Mouse (Mus musculus) ES-E14 (cell line): ENCODE data around the gene Hipk2. TPM values are rescaled to one million over a fixed set of nuclear protein-coding genes. Genes with fewer than 3 reads are reported as not detected.

Experiments used
- DNase-seq: peaks from one replicate; pipeline ENCODE4 v3.0.0-alpha.2; 2013; ENCODE audit warnings: low read depth, low spot score
- H3K27ac ChIP-seq: 2 replicates; pipeline ENCODE4 v1.5.1; 2012; ENCODE audit warnings: low read depth, mild to moderate bottlenecking, low read length, moderate library complexity, mixed read lengths; ENCODE audit not compliant: poor library complexity, insufficient read depth, severe bottlenecking
- H3K36me3 ChIP-seq: 2 replicates; pipeline ENCODE4 v1.6.1; 2012; ENCODE audit warnings: mild to moderate bottlenecking, low read length, moderate library complexity, mixed read lengths; ENCODE audit not compliant: control insufficient read depth, poor library complexity, insufficient read depth, severe bottlenecking
- H3K4me1 ChIP-seq, 2 experiments: fragments of 150-350 bp in 1 of 2; sonication (generic) in 1 of 2; 2 replicates each; pipeline ENCODE4 v1.6.1; 2012; ENCODE audit warnings: low read length in 2 of 2, mild to moderate bottlenecking in 1 of 2, mixed read lengths in 1 of 2; ENCODE audit not compliant: control insufficient read depth in 2 of 2, insufficient read depth in 2 of 2, poor library complexity in 1 of 2
- H3K4me3 ChIP-seq, 2 experiments: fragments of 150-350 bp in 1 of 2; sonication (generic) in 1 of 2; 2 replicates each; pipeline ENCODE4 v1.5.1; 2012; ENCODE audit warnings: low read length in 2 of 2, low read depth in 1 of 2, mild to moderate bottlenecking in 1 of 2, mixed read lengths in 1 of 2; ENCODE audit not compliant: insufficient read depth in 1 of 2, poor library complexity in 1 of 2, severe bottlenecking in 1 of 2
- H3K9ac ChIP-seq: 2 replicates; pipeline ENCODE4 v1.6.1; 2012; ENCODE audit warnings: low read depth, mild to moderate bottlenecking, low read length, mixed read lengths; ENCODE audit not compliant: poor library complexity, insufficient read depth, severe bottlenecking
- H3K9me3 ChIP-seq: fragments of 150-350 bp; sonication (generic); 2 replicates; pipeline ENCODE4 v1.6.1; 2012; ENCODE audit warnings: low read depth, mild to moderate bottlenecking, low read length; ENCODE audit not compliant: control insufficient read depth, insufficient read depth
- CHD2 ChIP-seq: IDR thresholded peaks from 2 replicates; pipeline ENCODE4 v1.6.1; 2014; ENCODE audit warnings: mild to moderate bottlenecking, low read depth, low read length, inconsistent platforms
- HCFC1 ChIP-seq: IDR thresholded peaks from 2 replicates; pipeline ENCODE4 v1.6.1; 2012; ENCODE audit warnings: low read length, inconsistent platforms, borderline replicate concordance; ENCODE audit not compliant: insufficient read depth
- MAFK ChIP-seq: IDR thresholded peaks from 2 replicates; pipeline ENCODE4 v1.6.1; 2014; ENCODE audit warnings: mild to moderate bottlenecking, low read depth, low read length, inconsistent platforms; ENCODE audit not compliant: insufficient read depth
- ZC3H11A ChIP-seq: IDR thresholded peaks from 2 replicates; pipeline ENCODE4 v1.6.1; 2012; ENCODE audit warnings: low read depth, mild to moderate bottlenecking, inconsistent platforms, low read length, borderline replicate concordance
- ZNF384 ChIP-seq: IDR thresholded peaks from 2 replicates; pipeline ENCODE4 v1.6.1; 2012; ENCODE audit warnings: low read depth, low read length, inconsistent platforms
- in situ Hi-C, 2 experiments: fragments of 600-800 bp; cut with MboI; formaldehyde crosslinking; loops; one replicate each; pipeline ENCODE4 v1.15.1; 2025; ENCODE audit warnings: low sequenced_read_pairs in 2 of 2, inconsistent platforms in 1 of 2; ENCODE audit not compliant: unreplicated experiment in 2 of 2
- total RNA-seq: library from RNA; depleted of rRNA; stranded (reverse); fragments of 300-350 nt; gene quantifications from 2 replicates; pipeline ENCODE4 v1.2.3, GENCODE M21; 2012

The Hipk2 gene
- total RNA-seq, 1 experiment = 7.0 TPM

- Histone ChIP-seq H3K27ac (no peak overlapping the region), H3K4me1 (no peaks in the 10 kb centered on the region), H3K36me3 (no peaks in the 10 kb centered on the region), H3K9me3 (no peaks in the 10 kb centered on the region), H3K4me3 (no peak overlapping the region), H3K9ac (no peak overlapping the region)
- TF ChIP-seq MAFK (no peak), ZNF384 (no peak), ZC3H11A (no peak), HCFC1 (no peak), CHD2 (no peak)
- in situ Hi-C loops = no loop called here
- DNase-seq = no peak
Measured at GRCm38 (mm10) chr6:38827435-38827834, 48.5 kb downstream of the Hipk2 start.

- H3K27ac ChIP-seq = no peak overlapping the region
- no peaks in the 10 kb centered on the region for H3K4me1 ChIP-seq
- no peak overlapping the region for H3K9ac ChIP-seq
- no peak for DNase-seq
- in situ Hi-C loops = no loop called here
- TF ChIP-seq ZC3H11A (no peak), CHD2 (no peak), MAFK (no peak), HCFC1 (no peak), ZNF384 (no peak)
- H3K4me3 ChIP-seq = no peak overlapping the region
- H3K9me3 ChIP-seq = no peaks in the 10 kb centered on the region
- H3K36me3 ChIP-seq = no peaks in the 10 kb centered on the region
Measured at GRCm38 (mm10) chr6:38826857-38827256, 49.1 kb downstream of the Hipk2 start.

GRCm38 (mm10) chr6:38825886-38826285 is 50.1 kb downstream of the Hipk2 start:
- TF ChIP-seq ZNF384 = no peak
- H3K27ac ChIP-seq = no peak overlapping the region
- DNase-seq = no peak
- H3K4me3 ChIP-seq = no peak overlapping the region
- H3K9me3 ChIP-seq = no peaks in the 10 kb centered on the region
- in situ Hi-C loops = no loop called here
- no peaks in the 10 kb centered on the region for H3K4me1 ChIP-seq
- no peak overlapping the region for H3K9ac ChIP-seq
- no peaks in the 10 kb centered on the region for H3K36me3 ChIP-seq

- 0 out of 2 replicates have a peak, but pooled peaks cover 2% of the 10 kb centered on the region for H3K36me3 ChIP-seq
- in situ Hi-C loops = no loop called here
Measured at GRCm38 (mm10) chr6:38823827-38824226, 52.1 kb downstream of the Hipk2 start.

GRCm38 (mm10) chr6:38823164-38823563 is 52.8 kb downstream of the Hipk2 start:
- Histone ChIP-seq H3K9me3 (no peaks in the 10 kb centered on the region), H3K9ac (no peak overlapping the region), H3K27ac (no peak overlapping the region), H3K4me3 (no peak overlapping the region), H3K36me3 (0 out of 2 replicates have a peak, but pooled peaks cover 5% of the 10 kb centered on the region), H3K4me1 (no peaks in the 10 kb centered on the region)
- in situ Hi-C loops = no loop called here
- DNase-seq = no peak
- TF ChIP-seq CHD2 = no peak
- no peak for TF ChIP-seq ZC3H11A
- TF ChIP-seq MAFK = no peak
- TF ChIP-seq HCFC1 = no peak
- TF ChIP-seq ZNF384 = no peak

More at GRCm38 (mm10) chr6:38823827-38824226, 52.1 kb downstream of the Hipk2 start:
- H3K4me3 ChIP-seq = no peak overlapping the region
- TF ChIP-seq MAFK = no peak
- TF ChIP-seq ZC3H11A = no peak
- no peak for TF ChIP-seq HCFC1
- no peak for TF ChIP-seq CHD2
- no peak for TF ChIP-seq ZNF384
- no peaks in the 10 kb centered on the region for H3K4me1 ChIP-seq
- no peak overlapping the region for H3K9ac ChIP-seq
- no peaks in the 10 kb centered on the region for H3K9me3 ChIP-seq
- DNase-seq = no peak
- H3K27ac ChIP-seq = no peak overlapping the region
